Mouse (Mus musculus) cerebellum, adult 9-11 months (tissue): ENCODE measurements around the gene Tnfrsf13b.
"Not testable (repeated sequence)": the region's sequence is repeated elsewhere in the genome, so short reads cannot be mapped to it uniquely, and the experiment has no call there.

Experiments
- DNase-seq: peaks from one replicate; pipeline ENCODE4 v3.0.0; 2022

The Tnfrsf13b gene

DNA sequence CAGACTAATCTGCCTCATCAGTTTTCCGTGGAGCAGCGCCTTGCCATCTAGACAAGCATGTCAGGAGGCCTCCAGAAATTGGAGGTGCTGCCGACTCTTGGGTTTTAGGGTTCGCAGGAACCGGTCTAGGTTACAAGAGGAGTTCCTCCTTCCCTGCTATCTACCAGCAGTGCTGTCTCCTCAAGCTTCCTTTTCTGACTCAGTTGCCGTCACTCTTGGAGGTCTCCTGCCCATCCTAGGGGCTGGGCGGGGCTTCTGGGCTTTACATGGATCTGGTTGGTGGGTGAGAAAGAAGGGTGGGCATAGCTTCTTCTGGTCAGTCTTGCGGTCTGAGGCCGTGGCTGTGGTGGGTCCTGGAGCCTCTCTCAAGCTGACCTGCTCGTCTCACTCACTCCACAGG lies 2.8 kb downstream of the Tnfrsf13b start:
- DNase-seq = no peak

DNA sequence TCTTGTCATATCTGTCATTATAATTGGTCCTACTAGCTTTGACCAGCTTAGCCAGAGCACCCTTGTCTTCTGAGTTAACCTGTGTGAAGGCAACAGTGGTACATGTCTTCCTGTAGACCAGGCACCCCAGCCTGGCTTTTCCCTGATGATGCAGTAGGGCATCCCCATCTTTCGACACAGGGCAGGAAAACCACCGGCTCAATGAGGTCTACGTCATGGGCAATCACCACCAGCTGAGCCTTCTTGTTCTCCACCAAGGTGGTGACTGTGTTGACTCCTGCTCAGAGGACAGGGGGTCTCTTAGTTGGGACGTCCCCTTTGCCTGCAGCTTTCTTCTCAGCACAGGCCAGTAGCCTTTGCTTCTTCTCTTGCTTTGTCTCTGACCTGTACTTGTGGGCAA lies 4.1 kb downstream of the Tnfrsf13b start:
- not testable (repeated sequence) for DNase-seq

DNA sequence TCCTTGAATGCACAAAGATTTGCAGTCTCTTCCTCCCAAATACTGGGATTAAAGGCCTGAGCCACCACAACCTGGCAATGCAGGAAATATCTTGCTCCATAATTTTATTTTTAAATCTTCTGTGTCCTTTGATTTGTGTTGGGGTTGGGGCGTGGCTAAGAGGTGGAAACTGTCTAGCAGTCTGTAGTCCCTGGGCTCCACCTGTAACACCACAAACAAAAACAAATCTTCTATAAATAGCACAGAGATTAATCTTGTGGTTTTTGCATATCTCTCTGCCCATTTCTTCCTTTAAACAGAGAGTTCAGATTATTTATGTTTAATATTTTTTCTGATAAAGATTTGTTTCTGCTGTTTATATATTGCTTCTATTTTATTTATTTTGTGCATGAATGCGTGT lies 6.4 kb downstream of the Tnfrsf13b start:
- DNase-seq = no peak

DNA sequence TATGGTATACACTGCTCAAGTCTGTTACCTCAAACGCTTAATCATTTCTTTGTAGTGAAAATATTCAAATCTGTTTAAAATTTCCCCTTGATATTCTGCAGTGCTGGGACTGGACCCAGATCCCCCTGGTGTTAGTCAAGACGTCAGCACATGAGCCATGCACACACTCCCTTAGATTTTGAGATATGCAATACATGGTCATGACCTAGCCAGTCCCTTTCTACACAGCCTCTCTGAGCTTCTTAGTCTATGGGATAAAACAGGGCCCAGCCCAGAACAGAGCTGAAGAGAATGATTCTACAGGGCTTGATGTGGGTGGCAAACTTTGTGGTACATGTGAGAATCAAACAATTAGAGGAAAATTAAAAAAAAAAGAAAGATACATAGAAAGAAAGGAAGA lies 15.1 kb downstream of the Tnfrsf13b start:
- DNase-seq = no peak

DNA sequence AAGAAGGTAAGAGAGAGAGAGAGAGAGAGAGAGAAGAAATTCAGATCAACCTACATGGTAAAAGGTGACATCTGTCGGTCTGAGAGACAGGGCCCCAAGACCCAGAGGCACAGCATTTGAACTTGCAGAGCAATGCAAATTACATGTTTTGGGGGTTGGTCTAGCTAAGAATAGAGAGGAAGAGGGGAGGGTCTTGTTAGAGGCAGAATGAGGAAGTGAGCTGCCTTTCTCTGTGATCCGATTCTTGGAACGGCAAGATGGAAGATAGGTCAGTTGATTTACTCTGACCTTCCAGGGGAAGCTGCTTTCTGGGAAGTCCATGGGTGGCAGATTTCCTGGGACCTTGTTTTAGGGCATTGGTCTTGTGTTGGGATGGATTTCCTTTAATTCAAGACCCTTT lies 15.7 kb downstream of the Tnfrsf13b start:
- DNase-seq = no peak

DNA sequence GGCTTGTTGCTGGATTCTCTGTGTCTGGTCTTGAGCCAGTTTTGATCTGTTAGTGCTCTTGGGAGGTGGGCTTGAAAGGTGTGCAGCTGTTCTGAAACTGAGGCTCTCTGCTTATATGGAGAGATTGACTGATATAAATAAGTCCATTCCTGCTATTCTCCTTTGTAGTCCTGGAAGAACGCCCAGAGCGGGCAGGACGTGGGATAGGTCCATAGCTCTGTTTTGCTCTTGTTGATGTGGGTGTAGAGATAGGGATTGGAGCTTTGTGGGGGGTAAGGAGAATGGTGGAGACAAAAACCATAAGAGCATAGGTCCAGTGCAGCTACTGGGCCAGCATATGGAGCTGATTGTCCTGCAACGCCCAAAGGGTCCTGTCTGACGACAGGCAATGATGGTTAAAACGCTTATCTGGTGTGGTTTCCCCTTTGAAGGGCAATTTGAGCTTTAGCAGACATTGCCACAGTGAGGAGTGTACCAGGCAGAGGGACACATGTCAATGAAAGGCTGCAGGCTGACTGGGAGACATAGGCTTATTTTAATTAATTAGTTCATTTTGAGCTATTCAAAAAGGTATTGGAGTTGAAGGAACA lies 16.5 kb downstream of the Tnfrsf13b start:
- DNase-seq = no peak

DNA sequence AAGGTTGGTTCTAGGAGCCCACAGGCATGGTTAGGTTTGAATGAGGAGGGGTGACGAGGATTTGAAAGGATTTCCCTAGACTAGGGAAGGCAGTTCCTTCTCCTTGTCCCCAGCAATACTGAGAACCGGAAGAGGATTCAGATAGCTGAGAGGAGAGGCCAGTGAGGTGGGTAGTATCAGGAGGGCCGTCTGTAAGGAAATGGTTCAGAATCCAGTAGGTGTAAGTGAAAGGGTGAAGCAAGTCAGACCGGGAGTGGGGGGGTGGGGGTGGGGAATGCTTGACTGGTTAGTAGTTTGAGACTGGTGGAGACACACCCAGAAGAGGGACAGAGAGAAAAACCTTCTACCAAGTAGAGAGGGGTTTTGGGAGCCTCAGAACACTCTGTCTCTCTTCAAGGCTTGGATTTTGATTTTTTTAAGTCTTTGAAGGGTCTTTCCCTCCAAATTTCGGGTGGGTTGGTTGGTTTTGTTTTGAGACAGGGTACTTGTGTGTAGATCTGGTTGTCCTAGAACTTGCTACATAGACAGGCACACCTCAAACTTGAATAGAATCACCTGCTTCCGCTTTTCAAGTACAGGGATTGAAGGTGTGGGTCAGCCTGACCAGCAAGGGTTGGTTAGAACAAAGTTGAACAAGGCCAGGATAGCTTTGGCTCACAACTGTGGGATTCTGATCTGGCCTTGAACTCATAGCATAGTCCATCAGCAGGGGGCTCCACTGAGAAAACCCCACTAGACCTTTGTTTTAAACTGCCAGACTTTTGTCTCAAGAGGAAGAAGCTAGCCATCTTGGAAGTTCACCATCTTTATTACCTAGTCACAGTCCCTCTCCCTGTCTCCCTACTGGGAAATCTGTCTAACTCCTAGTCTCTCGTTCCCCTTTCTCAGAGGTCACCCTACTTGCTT lies 17.3 kb downstream of the Tnfrsf13b start:
- no peak for DNase-seq

DNA sequence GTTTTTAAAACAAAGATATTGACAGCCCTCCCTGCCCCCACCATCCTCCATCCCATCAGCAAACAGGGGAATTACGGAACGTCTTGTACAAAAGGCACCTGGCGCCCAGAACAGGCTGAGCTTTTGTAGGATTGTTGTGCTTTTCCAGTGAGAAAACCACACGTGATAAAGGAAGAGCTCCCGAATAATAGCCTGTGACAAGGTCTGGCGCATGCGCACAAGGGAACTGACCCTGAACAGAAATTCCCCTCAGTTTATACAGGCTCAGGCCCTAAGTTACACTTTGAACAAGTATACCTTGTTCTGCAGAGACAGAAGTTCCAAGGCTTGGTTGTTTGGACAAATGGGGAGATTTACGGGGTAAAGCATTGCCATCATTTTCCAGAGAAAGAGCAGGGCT lies 19.0 kb downstream of the Tnfrsf13b start:
- no peak for DNase-seq

DNA sequence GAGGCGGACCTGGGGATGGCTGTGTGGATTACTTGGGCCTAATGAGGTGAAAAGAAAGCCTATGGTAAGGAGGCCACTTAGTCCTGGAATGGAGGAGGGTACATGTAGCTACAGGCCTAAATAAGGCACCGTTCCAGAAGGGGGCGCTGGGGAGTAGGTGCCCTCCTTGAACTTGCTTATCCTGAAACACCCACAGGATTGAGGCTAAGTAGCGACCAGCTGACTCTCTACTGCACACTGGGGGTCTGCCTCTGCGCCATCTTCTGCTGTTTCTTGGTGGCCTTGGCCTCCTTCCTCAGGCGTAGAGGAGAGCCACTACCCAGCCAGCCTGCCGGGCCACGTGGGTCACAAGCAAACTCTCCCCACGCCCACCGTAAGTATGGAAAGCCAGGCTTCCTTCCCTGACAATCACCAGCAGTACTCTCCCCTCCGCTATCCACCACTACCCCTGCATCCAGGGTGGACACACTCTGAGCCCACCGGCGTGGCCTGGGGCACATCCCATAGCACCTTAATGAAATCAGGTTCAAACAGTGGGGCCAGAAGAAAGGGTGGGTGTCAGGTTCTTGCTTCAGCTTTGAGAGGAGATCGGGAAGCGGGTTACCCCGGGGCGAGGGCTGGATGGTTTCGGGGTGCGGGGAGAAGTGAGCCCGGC lies 20.2 kb downstream of the Tnfrsf13b start:
- no peak for DNase-seq

DNA sequence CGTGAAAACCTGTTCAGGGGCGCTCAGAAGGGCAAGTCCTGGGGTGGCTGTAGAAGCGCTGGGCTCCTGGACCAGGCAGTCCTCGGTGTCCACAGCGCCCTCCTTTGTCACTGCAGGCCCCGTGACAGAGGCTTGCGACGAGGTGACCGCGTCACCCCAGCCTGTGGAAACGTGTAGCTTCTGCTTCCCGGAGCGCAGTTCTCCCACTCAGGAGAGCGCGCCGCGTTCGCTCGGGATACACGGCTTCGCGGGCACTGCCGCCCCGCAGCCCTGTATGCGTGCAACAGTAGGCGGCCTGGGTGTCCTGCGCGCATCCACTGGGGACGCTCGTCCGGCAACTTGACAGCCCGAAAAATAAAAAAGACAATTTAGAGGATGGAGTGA lies 20.7 kb downstream of the Tnfrsf13b start:
- DNase-seq = peak; percentile 71

DNA sequence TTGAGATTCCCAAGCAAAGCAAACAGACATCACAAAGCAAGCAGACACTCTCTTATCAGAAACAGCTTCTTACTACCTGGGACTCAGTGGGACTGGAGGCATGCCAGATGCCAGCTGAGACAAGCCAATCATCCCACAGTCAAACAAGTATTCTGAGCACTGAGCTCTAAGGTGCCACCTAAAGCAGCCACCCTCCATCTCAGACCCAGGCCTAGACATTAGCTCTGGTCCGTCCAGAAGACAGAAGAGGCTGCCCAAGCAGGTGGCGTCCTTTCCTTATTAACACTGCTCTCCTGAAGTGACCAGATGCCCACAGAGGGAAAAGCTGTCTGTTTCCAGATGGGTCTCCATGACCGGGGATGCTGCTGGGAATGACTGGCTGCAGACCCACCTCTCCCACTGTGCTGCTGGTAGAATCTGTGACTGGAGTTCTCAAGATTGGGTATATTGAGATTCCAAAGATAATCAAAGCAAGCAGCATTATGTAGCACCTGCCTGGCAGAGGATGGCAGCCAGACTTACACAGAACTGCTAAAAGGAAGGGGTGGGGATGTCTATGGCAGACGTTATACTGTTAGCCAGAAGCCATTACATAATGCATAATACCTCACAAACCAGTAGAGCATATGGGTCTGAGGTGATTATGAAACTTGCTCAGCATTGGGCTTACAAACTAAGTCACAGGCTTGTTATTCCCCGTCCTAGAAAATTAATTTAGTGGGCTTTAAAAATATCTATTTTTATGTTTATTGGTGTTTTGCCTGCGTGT lies 23.9 kb downstream of the Tnfrsf13b start:
- no peak for DNase-seq

DNA sequence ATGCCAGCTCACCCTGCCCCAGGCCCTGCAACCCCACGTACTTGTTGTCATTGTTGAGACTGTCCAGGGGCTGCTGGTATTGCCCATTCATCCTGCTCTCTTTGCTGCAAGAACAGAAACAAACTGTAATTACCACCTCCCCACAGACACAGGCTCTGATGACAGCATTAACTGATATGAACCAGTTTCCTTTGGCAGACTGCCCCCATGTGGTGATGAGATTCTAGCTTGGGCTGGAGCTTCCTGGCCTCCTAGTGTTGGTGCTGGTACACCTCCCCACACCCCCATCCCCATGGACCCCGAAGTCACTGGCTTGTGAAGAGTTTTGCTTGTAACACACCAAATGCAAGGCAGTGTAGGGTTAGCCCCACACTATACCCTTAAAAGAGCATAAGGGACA lies 29.2 kb downstream of the Tnfrsf13b start:
- no peak for DNase-seq

DNA sequence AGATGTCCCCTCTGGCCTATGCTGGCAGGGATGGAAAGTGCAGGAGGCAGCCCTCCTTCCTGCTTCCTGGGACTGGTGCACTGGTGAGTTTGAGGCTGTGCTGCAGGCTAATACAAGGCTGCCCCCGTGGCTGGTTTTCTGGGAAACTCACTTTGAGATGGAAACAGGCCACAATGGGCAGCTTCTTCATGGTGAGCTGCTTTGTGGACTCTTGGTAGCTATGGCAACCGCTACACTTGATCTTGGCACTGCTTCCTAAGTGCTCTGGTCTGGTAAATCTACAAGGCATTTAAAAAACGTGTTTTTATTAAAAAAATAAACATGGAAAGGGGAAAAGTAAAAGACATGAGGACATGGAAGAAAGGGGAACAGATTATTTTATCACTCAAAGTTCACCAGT lies 31.6 kb downstream of the Tnfrsf13b start:
- no peak for DNase-seq

DNA sequence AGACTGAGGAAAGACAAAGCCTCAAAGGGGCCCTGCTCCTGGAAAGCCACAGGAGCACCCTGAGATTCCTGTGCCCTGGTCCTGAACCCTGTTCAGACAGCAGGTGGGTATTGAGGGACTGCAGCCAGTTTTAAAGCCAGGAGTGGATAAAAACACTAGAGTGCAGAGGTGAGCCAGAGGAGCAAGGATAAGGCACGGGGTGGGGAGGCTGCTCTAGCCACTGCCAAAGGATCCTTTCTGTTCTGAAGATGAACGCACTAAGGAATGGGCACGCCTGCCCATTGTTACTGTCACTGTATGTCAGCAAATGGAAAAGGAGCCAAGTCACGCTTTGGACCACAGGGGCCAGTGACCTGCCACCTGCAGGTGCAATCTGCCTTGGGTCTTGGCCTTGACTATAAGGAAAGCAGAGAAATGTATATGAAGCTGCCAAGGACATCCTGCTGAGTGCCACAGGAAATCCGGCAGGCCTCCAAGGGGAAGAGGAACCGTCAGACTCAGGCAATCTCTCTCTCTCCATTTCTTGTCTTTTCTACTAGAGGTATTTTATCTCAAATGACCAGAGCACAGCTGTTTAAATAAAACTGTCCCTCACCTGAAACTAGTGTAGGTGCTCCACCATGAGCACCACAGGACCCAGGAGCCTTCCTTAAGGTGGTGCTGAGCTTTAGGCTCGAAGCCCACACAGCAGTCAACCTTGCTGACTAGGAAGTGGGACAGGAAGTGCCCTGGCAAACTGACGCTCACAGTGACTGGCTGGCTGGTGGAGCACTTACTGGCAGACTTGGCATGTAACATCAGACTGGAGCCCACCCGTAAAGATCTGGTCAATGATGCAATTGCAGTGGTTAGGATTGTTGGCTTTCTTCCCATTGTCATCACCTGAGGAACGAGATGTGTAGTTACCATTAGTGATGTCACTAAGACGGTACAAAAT lies 33.5 kb downstream of the Tnfrsf13b start:
- DNase-seq = peak; percentile 85

DNA sequence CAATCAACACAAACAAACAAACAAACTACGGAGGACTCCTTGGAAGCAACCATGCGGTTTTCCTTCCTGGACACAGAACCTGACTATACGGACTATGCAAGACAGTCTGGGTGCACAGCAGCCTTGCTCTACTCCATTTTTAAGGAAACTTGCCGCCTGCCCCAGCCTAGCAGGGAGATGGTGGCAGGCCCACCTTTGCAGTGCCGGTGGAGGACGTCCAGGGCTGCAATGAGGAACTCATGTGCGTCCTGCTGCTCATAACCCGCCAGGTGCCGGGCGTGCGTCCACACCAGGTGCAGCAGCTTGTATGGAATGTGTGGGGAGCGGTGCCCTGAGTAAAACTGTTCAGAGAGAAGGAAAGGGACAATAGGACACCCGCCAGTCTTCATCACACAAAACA lies 34.6 kb downstream of the Tnfrsf13b start:
- DNase-seq = no peak

DNA sequence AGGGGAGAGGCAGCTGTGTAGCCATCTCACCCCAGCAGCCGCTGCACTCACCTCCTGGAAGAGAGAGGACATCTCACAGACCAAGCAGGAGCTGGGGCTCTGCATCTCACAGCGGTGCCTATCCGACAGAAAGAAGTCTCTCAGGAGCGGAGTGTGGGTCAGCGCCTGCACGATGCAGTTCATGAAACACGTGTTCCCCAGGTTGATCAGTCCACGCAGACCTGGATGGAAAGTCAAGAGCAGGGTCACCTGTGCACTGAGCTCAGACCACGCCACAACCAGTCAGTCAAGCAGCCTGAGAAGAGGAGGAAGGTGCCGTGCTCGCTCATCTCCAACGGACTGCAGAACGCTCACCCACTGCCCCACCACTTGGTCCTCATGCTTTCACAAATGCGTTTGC lies 36.2 kb downstream of the Tnfrsf13b start:
- no peak for DNase-seq

DNA sequence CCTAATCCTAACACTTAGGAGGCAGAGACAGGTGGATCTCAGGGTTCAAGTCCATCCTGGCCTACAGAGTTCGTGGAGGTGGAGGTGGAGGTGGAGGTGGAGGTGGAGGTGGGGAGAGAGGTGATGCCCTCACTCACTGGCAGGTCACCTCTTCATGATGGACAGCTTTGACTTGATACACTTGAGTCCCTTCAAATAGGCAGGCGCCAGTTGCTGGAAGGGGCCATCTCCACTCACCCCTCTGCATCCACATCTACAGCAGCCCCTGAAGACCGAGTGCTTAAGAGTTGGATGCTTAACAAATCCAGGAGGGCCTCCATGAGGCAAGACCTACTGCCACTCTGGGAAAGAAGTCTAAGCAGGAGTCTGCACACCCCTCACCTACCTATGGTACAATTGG lies 36.8 kb downstream of the Tnfrsf13b start:
- DNase-seq = no peak

DNA sequence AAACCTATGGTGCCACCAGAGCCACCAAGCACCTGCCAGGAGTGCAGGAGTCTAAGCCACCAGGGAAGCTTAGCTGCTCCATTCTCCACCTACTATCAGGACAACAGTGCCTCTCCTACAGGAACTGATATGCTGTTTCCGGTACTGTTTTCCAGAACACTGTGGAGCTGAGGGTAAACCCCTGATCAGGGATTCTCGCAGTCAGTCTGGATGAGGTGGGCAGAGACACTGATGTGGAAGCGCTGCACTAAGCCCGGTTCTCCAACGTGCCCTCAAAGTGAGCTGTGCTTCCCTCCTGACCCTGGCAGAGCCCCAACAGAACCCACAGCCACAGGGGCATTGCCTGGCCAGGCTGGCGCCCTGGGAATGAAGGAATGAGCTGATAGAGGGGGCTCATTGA lies 37.8 kb downstream of the Tnfrsf13b start:
- DNase-seq = no peak

DNA sequence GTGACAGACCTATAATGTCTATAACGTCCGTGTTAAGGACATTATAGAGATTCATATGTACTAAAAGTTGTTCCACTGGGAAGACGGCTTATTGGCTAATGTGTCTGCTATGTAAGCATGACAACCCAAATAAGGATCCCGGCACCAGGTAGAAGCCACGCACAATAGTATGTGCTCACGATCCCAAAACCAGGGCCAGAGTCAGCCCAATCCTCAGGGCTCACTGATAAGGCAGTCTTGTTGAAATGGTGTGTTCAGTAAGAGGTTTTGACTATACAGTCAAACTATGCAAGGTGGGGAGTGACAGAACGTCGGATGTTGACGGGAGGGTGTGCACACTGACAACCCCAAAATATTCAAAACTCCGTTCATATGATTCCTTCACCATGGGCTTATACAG lies 38.3 kb downstream of the Tnfrsf13b start:
- DNase-seq = no peak

DNA sequence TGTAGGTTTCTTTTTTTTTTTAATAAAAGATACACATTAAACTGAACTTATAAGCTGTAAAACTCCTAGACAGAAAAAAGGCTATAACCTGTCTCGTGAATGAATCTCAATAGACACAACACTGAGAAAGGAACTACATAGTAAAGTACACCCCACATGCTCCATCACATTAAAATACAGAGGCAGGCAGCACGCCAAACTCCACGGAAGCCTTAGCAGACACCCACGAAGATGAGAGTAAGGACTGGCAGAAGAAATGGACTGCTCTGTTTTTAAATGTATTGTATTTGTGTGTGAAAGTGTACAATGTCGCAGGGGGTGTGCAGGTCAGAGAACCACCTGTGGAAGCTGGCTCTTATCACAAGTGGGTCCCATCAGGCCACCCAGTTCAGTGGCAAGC lies 43.6 kb downstream of the Tnfrsf13b start:
- no peak for DNase-seq

DNA sequence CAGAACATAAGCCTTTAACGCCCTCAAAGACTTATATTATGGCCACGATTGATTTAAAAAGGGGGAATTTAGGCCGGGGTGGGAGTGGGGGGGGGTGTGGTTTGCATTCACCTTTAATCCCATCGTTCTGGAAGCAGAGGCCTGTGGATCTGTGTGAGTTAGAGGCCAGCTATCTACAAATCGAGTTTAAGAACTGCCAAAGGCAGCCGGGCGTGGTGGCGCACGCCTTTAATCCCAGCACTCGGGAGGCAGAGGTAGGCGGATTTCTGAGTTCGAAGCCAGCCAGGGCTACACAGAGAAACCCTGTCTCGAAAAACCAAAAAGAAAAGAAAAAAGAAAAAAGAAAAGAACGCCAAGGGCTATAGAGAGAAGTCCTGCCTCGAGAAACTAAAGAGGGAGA lies 46.9 kb downstream of the Tnfrsf13b start:
- DNase-seq = peak; percentile 42

DNA sequence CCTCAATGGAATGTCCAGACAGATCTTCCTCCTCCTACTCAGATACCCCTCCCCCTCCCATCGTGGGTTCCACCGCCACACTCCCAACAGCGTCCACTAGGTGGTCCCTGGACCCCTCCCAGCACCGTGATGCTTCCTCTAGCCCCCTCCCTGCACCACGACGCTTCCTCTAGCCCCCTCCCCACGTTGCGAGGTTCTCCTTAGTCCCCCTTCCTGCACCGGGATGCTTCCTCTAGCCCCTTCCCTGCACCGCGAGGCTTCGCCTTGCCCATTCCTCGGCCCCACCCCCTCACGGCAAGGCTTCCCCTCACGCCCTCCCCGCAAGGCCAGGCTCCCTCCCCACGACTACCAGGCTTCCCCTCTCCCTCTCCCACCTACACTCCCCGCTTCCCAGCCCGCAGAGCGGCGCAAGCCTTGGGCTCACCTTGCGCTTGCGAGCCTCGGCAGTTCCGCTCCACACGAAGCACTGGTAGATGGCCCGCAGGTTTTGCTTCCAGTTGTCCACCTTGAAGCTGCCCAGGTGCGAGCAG lies 47.8 kb downstream of the Tnfrsf13b start:
- DNase-seq = no peak
